Mouse (Mus musculus) spleen, postnatal 10 days (tissue): ENCODE data around the gene Hebp1.

ENCODE experiments used
- DNase-seq, 2 experiments: peaks; one replicate each; pipeline ENCODE4 v3.0.0; 2021 to 2022; ENCODE audit warnings: low spot score in 2 of 2

The Hebp1 gene

GRCm38 (mm10) chr6:135197921-135198532 lies at the start of gene Hebp1, which contains the start of gene Fam234b:
Gene Hebp1 (minus strand): TSS chr6:135198022.
Gene Fam234b (plus strand): TSS chr6:135197977.
- peak; percentile 91 to 92 for DNase-seq

- no peak for DNase-seq
Observed at GRCm38 (mm10) chr6:135245586-135245985, 47.8 kb upstream of the Hebp1 start.

DNA sequence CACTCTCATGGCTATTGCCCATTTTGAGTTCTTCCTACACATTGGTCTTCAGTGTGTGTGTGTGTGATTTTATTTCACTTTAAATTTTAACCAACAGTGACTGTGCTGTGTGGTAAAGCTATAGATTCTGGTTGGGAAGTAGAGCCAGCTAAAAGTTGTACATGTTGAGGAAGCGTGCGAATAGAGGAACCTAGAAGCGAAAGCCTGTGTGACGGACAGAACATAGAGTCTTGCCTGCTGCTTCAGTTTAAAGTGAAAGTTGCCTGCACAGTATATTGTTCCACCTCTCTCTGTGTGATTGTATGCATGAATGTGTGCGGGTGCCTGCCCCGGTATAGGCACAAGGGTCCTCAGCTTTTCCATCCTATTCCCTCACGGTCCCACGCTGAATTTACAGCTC lies 42.5 kb upstream of the Hebp1 start:
- DNase-seq, result no peak

- DNase-seq, result no peak
Observed at GRCm38 (mm10) chr6:135238211-135238610, 40.4 kb upstream of the Hebp1 start.

DNA sequence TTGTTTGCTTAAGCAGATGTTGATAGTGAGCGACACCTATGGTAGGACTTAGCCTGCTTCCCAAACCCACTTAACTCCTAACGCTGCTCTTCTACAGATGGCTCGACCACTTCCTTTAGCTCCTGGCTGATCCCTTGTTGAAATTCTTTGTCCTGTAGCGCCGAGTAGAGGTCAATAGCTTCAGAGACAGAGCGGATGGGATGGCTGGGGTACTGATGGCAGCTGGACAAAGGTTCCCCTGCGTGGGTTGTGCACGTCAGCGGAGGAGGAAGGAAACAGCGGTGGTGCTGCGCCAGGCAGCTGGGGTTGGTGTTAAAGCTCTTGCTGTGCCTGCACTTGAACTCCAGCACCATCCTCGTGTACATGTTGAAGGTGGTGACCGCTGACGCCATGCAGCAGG lies 39.5 kb upstream of the Hebp1 start:
- DNase-seq, result peak in 1 of 2 experiments; percentile 37

- DNase-seq, result no peak
Observed at GRCm38 (mm10) chr6:135236576-135236975, 38.8 kb upstream of the Hebp1 start.

- DNase-seq, result no peak
Observed at GRCm38 (mm10) chr6:135235742-135236141, 37.9 kb upstream of the Hebp1 start.

- no peak for DNase-seq
Observed at GRCm38 (mm10) chr6:135232443-135233182, 34.8 kb upstream of the Hebp1 start.

DNA sequence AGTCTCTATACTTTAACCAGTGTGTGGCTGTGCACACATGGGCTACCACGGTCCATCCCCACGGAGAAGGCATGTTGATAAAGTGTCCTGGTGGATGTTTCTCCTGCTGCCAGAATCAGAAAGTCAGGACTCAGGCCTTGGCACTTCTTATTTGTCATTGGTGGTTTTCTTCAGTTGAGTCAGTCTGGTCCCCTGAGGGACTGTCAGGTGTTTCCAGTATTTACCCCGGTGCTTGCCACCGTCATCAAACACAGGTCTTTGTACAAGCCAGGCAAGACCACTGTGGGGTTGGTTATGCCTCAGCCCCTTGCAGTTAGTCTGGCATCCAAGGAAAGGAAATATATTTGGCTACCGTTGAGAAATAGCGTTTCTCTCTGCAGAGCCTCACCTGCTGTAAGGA lies 32.8 kb upstream of the Hebp1 start:
- DNase-seq, result no peak

GRCm38 (mm10) chr6:135228465-135228941 lies 30.7 kb upstream of the Hebp1 start:
- peak in 1 of 2 experiments; percentile 40 for DNase-seq

- DNase-seq, result no peak
Observed at GRCm38 (mm10) chr6:135223786-135224416, 26.1 kb upstream of the Hebp1 start.

DNA sequence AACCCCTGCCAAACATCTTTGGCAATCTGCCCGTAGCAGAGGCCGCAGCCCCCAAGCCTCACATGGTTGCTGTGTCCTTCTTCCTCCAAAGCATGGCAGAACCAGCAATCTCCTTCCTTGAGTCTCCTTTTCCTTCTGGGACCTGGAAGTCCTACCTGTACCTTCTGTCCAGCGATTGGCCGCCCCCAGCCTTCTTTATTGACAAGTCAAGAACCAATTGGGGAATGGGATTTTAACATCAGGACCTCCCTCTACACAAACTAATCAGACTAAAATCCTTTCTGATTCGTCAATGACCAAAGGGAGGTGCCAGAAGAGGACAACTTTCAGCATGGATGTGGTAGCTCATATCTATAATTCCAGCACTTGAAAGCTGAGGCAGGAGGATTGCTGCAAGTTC lies 22.1 kb upstream of the Hebp1 start:
- DNase-seq, result no peak

- DNase-seq, result no peak
Observed at GRCm38 (mm10) chr6:135218330-135218729, 20.5 kb upstream of the Hebp1 start.

- no peak for DNase-seq
Observed at GRCm38 (mm10) chr6:135212666-135213065, 14.8 kb upstream of the Hebp1 start.

DNA sequence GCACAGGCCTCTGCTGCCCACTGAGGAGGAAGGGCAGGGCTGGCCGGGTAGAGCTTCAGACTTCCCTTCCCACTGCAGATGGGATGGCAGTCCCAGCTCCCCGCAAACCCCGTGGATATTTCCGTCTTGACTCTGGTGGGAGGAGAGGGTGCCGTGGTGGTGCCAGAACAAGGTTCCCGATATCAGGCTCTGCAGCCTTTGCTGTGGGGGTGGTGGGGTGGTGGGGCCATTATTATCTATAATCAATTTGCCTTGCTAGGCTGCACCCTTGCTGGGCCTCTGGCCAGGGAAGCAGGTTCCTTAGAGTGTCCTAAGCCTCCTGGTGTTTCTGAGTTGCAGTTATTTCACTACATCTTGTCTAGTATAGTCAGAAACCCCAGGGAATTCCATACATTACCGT lies 13.3 kb upstream of the Hebp1 start:
- no peak for DNase-seq

- no peak for DNase-seq
Observed at GRCm38 (mm10) chr6:135206909-135207308, 9.1 kb upstream of the Hebp1 start.

- no peak for DNase-seq
Observed at GRCm38 (mm10) chr6:135205802-135206201, 8.0 kb upstream of the Hebp1 start.

DNA sequence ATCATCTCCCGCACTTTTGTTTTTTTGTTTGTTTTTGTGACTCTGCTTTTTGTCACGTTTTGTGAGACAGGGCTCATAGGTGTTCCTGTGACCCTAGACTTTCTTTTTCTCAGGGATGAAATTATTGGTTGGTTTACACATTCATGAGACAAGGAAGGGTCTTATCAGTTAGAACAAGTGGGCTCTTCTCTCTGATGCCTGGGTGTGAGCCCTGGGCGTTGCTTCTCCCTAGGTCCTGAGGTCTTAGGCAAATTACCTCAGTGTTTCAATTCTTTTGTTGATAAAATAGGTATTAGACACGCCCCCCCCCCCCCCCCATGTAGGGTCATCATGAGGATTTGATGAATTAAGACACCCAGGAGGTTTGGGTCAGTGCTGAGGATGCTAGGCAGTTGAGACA lies 7.0 kb upstream of the Hebp1 start:
- no peak for DNase-seq

- no peak for DNase-seq
Observed at GRCm38 (mm10) chr6:135203737-135204136, 5.9 kb upstream of the Hebp1 start.

- no peak for DNase-seq
Observed at GRCm38 (mm10) chr6:135202668-135203067, 4.8 kb upstream of the Hebp1 start.

DNA sequence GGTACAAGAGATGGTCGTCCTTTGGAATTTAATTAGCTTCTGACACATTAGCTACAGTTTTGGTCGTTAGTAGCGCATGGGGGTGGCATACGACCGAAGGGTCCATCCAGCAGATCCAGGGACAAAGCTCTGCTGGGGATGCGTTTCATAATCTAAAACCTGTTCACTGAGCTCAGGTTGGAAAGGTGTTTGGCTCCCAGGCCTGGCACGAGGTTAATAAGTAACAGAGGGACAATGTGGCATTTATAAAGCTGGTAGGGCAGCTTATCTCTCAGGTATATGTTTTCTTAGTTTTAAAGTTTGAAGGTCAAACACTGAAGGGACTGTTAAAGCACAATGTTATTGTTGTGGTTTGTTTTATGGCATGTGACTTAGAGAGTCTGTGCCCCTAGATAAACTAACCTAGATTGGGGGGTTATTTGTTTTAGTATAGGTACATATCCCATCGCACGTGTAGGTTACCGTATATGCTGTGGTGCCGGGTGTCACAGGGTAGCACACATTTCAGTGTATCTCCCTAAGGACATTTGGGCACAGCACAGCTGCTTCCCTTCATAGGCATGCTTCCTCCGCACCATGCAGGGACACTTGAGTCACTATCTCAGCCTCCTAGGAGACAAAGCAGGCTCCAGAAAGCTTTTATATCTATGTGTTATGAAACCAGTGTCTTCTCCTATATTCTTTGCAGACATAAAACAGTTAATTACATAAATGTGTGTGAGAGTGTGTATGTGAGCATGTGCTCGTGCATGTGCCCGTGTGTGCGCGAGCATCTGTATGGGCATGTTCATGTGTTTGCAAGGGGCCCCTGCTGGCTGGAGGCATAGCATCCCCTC lies 2.5 kb upstream of the Hebp1 start:
- DNase-seq, result no peak

- no peak for DNase-seq
Observed at GRCm38 (mm10) chr6:135198726-135199125, 904 bp upstream of the Hebp1 start.
